Mouse (Mus musculus) right cerebral cortex, postnatal 25 days (tissue): ENCODE results near the gene Ces2g.

Source experiments
- DNase-seq: peaks from one replicate; pipeline ENCODE4 v3.0.0; 2022

Ces2g gene

GRCm38 (mm10) chr8:104961537-104961961 is at the start of gene Ces2g:
TSS of gene Ces2g (plus strand) at chr8:104961718.
- DNase-seq, result no peak

- DNase-seq, result no peak
Measured at GRCm38 (mm10) chr8:104925972-104926596, 35.4 kb upstream of the Ces2g start, which contains the start of gene Ces2e. TSS of gene Ces2e (plus strand) at chr8:104926260.

GRCm38 (mm10) chr8:104927301-104927700 is 34.2 kb upstream of the Ces2g start:
- no peak for DNase-seq

- DNase-seq, result no peak
Measured at GRCm38 (mm10) chr8:104944665-104945064, 16.9 kb upstream of the Ces2g start.

GRCm38 (mm10) chr8:104947056-104947455 is 14.5 kb upstream of the Ces2g start, which contains the start of gene Ces2f:
TSS of gene Ces2f (plus strand) at chr8:104947356.
- DNase-seq, result no peak

GRCm38 (mm10) chr8:104949031-104949430 is 12.5 kb upstream of the Ces2g start:
- no peak for DNase-seq

GRCm38 (mm10) chr8:104962229-104962901 is 847 bp downstream of the Ces2g start:
- no peak for DNase-seq

GRCm38 (mm10) chr8:104963375-104963894 is 1.9 kb downstream of the Ces2g start:
- no peak for DNase-seq

- DNase-seq, result no peak
Measured at GRCm38 (mm10) chr8:104984126-104984525, 22.6 kb downstream of the Ces2g start.

GRCm38 (mm10) chr8:104984942-104985341 is 23.4 kb downstream of the Ces2g start:
- no peak for DNase-seq

- DNase-seq, result no peak
Measured at GRCm38 (mm10) chr8:104998191-104998590, 36.7 kb downstream of the Ces2g start.

GRCm38 (mm10) chr8:104999183-104999582 is 37.7 kb downstream of the Ces2g start:
- no peak for DNase-seq

- DNase-seq, result no peak
Measured at GRCm38 (mm10) chr8:105000586-105000985, 39.1 kb downstream of the Ces2g start, which contains the start of gene Ces2h. TSS of gene Ces2h (plus strand) at chr8:105000853.

- no peak for DNase-seq
Measured at GRCm38 (mm10) chr8:105010000-105010399, 48.5 kb downstream of the Ces2g start.

- no peak for DNase-seq
Measured at GRCm38 (mm10) chr8:105011136-105011535, 49.6 kb downstream of the Ces2g start.

GRCm38 (mm10) chr8:105014391-105014790 is 52.9 kb downstream of the Ces2g start:
- no peak for DNase-seq
